Mouse (Mus musculus): ENCODE results near the gene Kcnip2. TPM values are rescaled to one million over a fixed set of nuclear protein-coding genes. Genes with fewer than 3 reads are reported as not detected.

The Kcnip2 gene
- polyA plus RNA-seq, 1 experiment: not detected

GRCm38 (mm10) chr19:45748691-45749242 lies 67.1 kb downstream of the Kcnip2 start:
- no peaks in the 10 kb centered on the region for H3K27me3 ChIP-seq (ENCODE audit: control insufficient read depth, insufficient read depth, insufficient read length)
- H3K79me2 ChIP-seq (ENCODE audit: control insufficient read depth, insufficient read depth): peaks cover 25% of the 10 kb centered on the region
- TF ChIP-seq FOSL1 (IDR thresholded peaks at IDR 0.05; ENCODE audit: insufficient read depth, low read length, poor library complexity, severe bottlenecking) (no peak), USF1 (IDR thresholded peaks at IDR 0.05; ENCODE audit: low read depth) (no peak), CTCF (IDR thresholded peaks at IDR 0.05; ENCODE audit: control insufficient read depth, insufficient read depth, insufficient read length) (no peak), MAX (IDR thresholded peaks at IDR 0.05) (no peak), MYOD1 (IDR thresholded peaks at IDR 0.05; ENCODE audit: control insufficient read depth, insufficient read length, low read depth) (no peak), CEBPB (IDR thresholded peaks at IDR 0.05; ENCODE audit: low read depth) (no peak), MYOG (IDR thresholded peaks at IDR 0.05; ENCODE audit: control insufficient read depth, extremely low read depth, insufficient read length) (no peak)
- peak overlapping the region; percentile 92 for H3ac ChIP-seq (ENCODE audit: control insufficient read depth, insufficient read length, low read depth)
- H3K79me3 ChIP-seq (ENCODE audit: low read depth): peaks cover 7% of the 10 kb centered on the region
- H3K4me3 ChIP-seq (ENCODE audit: insufficient read depth, poor library complexity, severe bottlenecking): peak overlapping the region; percentile 89
- peaks cover 38% of the 10 kb centered on the region for H3K36me3 ChIP-seq (ENCODE audit: control insufficient read depth, insufficient read depth)

GRCm38 (mm10) chr19:45748206-45748605 lies 67.7 kb downstream of the Kcnip2 start:
- TF ChIP-seq MYOG (IDR thresholded peaks at IDR 0.05; ENCODE audit: control insufficient read depth, extremely low read depth, insufficient read length) (no peak), MYOD1 (IDR thresholded peaks at IDR 0.05; ENCODE audit: control insufficient read depth, insufficient read length, low read depth) (no peak), CEBPB (IDR thresholded peaks at IDR 0.05; ENCODE audit: low read depth) (no peak), FOSL1 (IDR thresholded peaks at IDR 0.05; ENCODE audit: insufficient read depth, low read length, poor library complexity, severe bottlenecking) (no peak), USF1 (IDR thresholded peaks at IDR 0.05; ENCODE audit: low read depth) (no peak), CTCF (IDR thresholded peaks at IDR 0.05; ENCODE audit: control insufficient read depth, insufficient read depth, insufficient read length) (no peak), MAX (IDR thresholded peaks at IDR 0.05) (no peak)
- Histone ChIP-seq H3K36me3 (ENCODE audit: control insufficient read depth, insufficient read depth) (peaks cover 32% of the 10 kb centered on the region), H3ac (ENCODE audit: control insufficient read depth, insufficient read length, low read depth) (peak overlapping the region; percentile 92), H3K79me3 (ENCODE audit: low read depth) (peaks cover 7% of the 10 kb centered on the region), H3K79me2 (ENCODE audit: control insufficient read depth, insufficient read depth) (peaks cover 25% of the 10 kb centered on the region), H3K4me3 (ENCODE audit: insufficient read depth, poor library complexity, severe bottlenecking) (peak overlapping the region; percentile 89), H3K27me3 (ENCODE audit: control insufficient read depth, insufficient read depth, insufficient read length) (peaks cover 3% of the 10 kb centered on the region)

- H3K79me2 ChIP-seq (ENCODE audit: control insufficient read depth, insufficient read depth): peaks cover 25% of the 10 kb centered on the region
- peaks cover 7% of the 10 kb centered on the region for H3K79me3 ChIP-seq (ENCODE audit: low read depth)
- TF ChIP-seq CTCF (IDR thresholded peaks at IDR 0.05; ENCODE audit: control insufficient read depth, insufficient read depth, insufficient read length): peak; percentile 70
- no peak for TF ChIP-seq FOSL1 (IDR thresholded peaks at IDR 0.05; ENCODE audit: insufficient read depth, low read length, poor library complexity, severe bottlenecking)
- TF ChIP-seq USF1 (IDR thresholded peaks at IDR 0.05; ENCODE audit: low read depth): no peak
- TF ChIP-seq MAX (IDR thresholded peaks at IDR 0.05): no peak
- no peak for TF ChIP-seq MYOG (IDR thresholded peaks at IDR 0.05; ENCODE audit: control insufficient read depth, extremely low read depth, insufficient read length)
- peak; percentile 76 for TF ChIP-seq CEBPB (IDR thresholded peaks at IDR 0.05; ENCODE audit: low read depth)
- TF ChIP-seq MYOD1 (IDR thresholded peaks at IDR 0.05; ENCODE audit: control insufficient read depth, insufficient read length, low read depth): no peak
- peak overlapping the region; percentile 24 for H3ac ChIP-seq (ENCODE audit: control insufficient read depth, insufficient read length, low read depth)
- H3K4me3 ChIP-seq (ENCODE audit: insufficient read depth, poor library complexity, severe bottlenecking): no peak overlapping the region
- peaks cover 11% of the 10 kb centered on the region for H3K27me3 ChIP-seq (ENCODE audit: control insufficient read depth, insufficient read depth, insufficient read length)
- H3K36me3 ChIP-seq (ENCODE audit: control insufficient read depth, insufficient read depth): peaks cover 24% of the 10 kb centered on the region
These were observed 68.6 kb downstream of the Kcnip2 start for GRCm38 (mm10) chr19:45747028-45747867.

- Histone ChIP-seq H3ac (ENCODE audit: control insufficient read depth, insufficient read length, low read depth) (no peak overlapping the region), H3K79me2 (ENCODE audit: control insufficient read depth, insufficient read depth) (peaks cover 17% of the 10 kb centered on the region), H3K36me3 (ENCODE audit: control insufficient read depth, insufficient read depth) (peaks cover 16% of the 10 kb centered on the region), H3K79me3 (ENCODE audit: low read depth) (peaks cover 7% of the 10 kb centered on the region), H3K27me3 (ENCODE audit: control insufficient read depth, insufficient read depth, insufficient read length) (peaks cover 20% of the 10 kb centered on the region), H3K4me3 (ENCODE audit: insufficient read depth, poor library complexity, severe bottlenecking) (no peak overlapping the region)
- no peak for TF ChIP-seq FOSL1 (IDR thresholded peaks at IDR 0.05; ENCODE audit: insufficient read depth, low read length, poor library complexity, severe bottlenecking)
- peak; percentile 64 for TF ChIP-seq CTCF (IDR thresholded peaks at IDR 0.05; ENCODE audit: control insufficient read depth, insufficient read depth, insufficient read length)
- TF ChIP-seq MAX (IDR thresholded peaks at IDR 0.05): peak; percentile 30
These were observed 69.5 kb downstream of the Kcnip2 start for GRCm38 (mm10) chr19:45746153-45747020.

- Histone ChIP-seq H3K79me2 (ENCODE audit: control insufficient read depth, insufficient read depth) (peaks cover 16% of the 10 kb centered on the region), H3K27me3 (ENCODE audit: control insufficient read depth, insufficient read depth, insufficient read length) (peaks cover 28% of the 10 kb centered on the region), H3K36me3 (ENCODE audit: control insufficient read depth, insufficient read depth) (peaks cover 7% of the 10 kb centered on the region), H3K4me3 (ENCODE audit: insufficient read depth, poor library complexity, severe bottlenecking) (no peak overlapping the region), H3K79me3 (ENCODE audit: low read depth) (peaks cover 7% of the 10 kb centered on the region), H3ac (ENCODE audit: control insufficient read depth, insufficient read length, low read depth) (no peak overlapping the region)
- TF ChIP-seq MAX (IDR thresholded peaks at IDR 0.05) (no peak), CTCF (IDR thresholded peaks at IDR 0.05; ENCODE audit: control insufficient read depth, insufficient read depth, insufficient read length) (no peak), CEBPB (IDR thresholded peaks at IDR 0.05; ENCODE audit: low read depth) (no peak), MYOD1 (IDR thresholded peaks at IDR 0.05; ENCODE audit: control insufficient read depth, insufficient read length, low read depth) (no peak), FOSL1 (IDR thresholded peaks at IDR 0.05; ENCODE audit: insufficient read depth, low read length, poor library complexity, severe bottlenecking) (no peak)
These were observed 70.3 kb downstream of the Kcnip2 start for GRCm38 (mm10) chr19:45745344-45746152.

Data from C2C12 (cell line).